Mouse (Mus musculus) megakaryocyte, embryonic 14.5 days (primary cell): Measurements from ENCODE around the gene Notch2.
"Not testable (repeated sequence)": the region's sequence is repeated elsewhere in the genome, so short reads cannot be mapped to it uniquely, and the experiment has no call there.

Experiments used
- FLI1 ChIP-seq: IDR thresholded peaks from 2 replicates; pipeline ENCODE4 v1.6.1; 2012; ENCODE audit warnings: low read length, inconsistent platforms, mixed read lengths
- GATA1 ChIP-seq: IDR thresholded peaks from 3 replicates; pipeline ENCODE4 v1.6.1; 2012; ENCODE audit warnings: mixed read lengths, low read length, inconsistent platforms, borderline replicate concordance

DNA sequence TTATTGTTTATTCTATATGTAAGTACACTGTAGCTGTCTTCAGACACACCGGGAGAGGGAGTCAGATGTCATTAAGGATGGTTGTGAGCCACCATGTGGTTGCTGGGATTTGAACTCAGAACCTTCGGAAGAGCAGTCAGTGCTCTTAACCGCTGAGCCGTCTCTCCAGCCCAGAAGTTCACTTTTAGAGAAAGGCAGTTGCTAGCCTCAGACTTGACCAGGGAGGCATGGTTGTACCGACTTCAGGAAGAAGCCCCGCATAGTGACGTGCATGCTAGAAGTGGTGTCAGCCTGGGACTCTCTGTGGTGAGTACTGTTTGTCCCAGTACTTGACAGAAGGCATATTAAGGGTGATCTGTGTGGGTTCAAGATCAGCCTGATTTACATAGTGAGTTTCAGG, 36.8 kb downstream of the Notch2 start:
- TF ChIP-seq GATA1, FLI1: not testable (repeated sequence)
